Mouse (Mus musculus) heart, adult 8-10 months (tissue): ENCODE measurements at regions not wholly inside any gene's neighbourhood (a gene's known extent, or its start where the extent isn't known, plus 50 kb on each side); places are given as distances from the start of the nearest gene placed in this dataset.
A peak's percentile ranks its signal among the peaks of the same experiment; 100 is the strongest.

ENCODE experiments used
- DNase-seq: peaks from one replicate; pipeline ENCODE4 v3.0.0; 2022; ENCODE audit warnings: low spot score

DNA sequence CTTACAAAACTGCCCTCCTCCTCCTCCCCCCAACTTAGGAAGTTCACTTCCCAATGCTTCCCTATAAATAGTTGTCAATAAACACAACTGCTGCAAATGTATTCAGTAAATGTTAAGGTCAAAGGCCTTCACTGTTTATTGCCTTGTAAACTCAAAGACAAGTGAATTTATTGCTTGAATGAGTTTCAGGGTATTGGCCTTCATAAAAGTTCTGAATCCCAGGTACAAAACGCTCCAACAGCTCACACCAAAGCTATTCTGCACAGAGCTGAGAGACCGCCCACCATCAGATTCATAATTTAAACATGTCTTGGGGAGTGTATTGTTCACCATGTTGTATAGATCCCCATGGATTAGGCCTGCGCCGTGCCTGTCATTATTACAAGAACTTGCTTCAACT lies 53.9 kb upstream of the Cdkn3 start:
- DNase-seq = no peak

DNA sequence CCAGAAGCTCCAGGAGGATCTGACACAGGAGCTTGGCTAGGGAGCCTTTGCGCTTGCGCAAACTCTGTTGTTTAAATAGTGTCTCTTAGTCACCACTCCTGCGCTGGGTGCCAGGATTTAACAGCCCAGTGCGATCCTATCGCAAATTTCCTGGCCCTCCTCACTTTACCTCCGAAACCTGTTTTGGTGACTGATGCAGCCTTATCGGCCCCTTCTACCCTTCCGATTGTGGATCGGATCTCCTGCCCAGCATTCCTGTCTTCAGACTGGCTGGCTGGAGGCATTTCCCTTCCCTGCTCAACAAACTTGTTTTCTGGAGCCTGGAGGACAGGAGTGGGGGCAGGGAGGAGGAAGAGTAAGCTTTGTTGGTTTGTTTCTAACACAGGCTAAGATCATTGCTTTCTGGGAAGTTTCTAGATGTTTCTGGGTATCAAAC lies 56.0 kb upstream of the Cdkn3 start:
- peak; percentile 44 for DNase-seq

DNA sequence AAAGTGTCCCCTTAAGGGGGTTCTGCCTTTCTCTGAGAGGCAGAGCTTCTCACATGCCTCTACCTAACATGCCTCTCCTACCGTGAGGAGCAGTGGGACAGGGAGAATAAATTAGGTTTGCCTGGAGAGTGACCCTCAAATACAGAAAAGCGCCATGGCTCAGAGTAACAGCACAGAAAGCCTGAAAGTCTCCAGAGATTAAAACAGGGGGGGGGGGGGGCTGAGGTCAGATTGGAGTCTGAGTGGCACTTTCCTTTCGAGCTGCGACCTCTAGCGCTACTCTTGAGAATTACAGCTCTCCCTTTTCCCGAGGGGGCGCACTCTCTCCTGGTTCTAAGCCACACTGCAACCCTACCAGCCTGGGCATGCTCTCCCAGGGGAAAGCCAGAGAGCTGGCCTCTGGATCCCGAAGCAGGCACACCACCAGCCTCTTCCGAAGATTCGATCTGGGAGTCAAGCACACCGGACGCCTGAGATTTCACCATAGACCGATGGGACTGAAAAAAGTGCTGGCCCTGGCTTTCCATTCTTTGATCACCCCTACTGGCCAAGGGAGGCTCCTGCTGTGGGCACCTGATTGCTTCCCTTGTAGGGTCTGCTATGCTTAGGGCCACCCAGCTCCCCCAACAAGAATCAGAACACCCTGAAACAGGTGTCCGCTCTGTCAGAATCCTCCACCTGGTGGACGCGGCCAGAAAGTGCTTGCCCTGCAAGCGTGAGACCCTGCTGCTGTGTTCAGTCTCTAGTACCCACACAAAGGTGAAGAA lies 57.5 kb upstream of the Cdkn3 start:
- DNase-seq = peak; percentile 51

DNA sequence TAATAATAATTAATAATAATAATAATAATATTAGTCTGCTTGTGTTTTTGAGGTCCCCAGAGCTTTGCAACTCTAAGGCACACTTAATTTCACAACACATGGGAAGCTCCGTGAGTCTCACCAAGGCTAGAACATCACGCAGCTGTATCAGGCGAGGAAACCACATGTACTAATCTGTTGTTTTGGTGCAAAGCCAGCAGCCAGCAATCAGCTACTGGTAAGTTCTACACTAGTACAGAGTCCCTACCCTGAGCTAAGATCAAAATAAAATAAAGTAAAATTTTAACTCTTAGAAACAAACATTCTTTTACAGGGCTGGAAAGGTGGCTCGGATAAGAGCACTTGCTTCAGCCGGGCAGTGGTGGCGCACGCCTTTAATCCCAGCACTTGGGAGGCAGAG lies 67.8 kb upstream of the Cdkn3 start:
- no peak for DNase-seq

DNA sequence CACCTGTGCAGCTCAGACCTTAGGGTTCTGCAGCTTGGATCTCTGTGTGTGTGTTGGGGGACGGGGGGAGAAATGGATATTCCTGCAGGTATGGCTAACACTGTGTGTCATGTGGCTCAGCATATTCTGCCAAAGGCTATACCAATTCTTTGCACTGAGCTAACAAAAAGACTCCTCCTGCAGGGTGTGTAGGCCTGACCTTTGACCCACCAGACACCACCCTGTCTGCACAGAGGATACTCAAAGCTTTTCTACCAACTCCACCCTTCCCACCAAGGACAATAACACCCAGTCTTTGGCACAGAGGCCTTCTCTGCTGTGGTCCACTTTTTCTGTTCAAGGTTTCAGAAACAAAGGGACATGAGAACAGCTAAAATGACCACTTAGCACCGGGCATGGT lies 68.3 kb upstream of the Cdkn3 start:
- DNase-seq = no peak

DNA sequence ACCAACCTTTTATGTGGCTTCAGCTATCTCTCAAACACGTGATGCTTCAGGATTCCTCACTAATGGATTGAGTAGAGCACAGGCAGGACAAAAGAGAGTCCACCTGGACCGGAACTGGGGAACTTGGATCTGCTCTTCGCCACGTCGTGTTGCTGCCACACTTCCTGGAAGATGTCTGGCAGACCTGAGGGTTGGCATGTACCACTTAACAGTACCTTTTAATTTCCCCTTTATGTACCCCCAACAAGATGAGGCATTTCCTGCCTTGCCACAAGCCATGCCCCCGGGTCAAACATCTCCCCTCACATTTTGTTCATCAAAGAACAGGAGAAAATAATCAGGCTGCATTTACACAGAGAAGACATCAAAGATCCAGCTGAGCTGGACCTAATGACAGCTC lies 77.6 kb upstream of the Cdkn3 start:
- no peak for DNase-seq

DNA sequence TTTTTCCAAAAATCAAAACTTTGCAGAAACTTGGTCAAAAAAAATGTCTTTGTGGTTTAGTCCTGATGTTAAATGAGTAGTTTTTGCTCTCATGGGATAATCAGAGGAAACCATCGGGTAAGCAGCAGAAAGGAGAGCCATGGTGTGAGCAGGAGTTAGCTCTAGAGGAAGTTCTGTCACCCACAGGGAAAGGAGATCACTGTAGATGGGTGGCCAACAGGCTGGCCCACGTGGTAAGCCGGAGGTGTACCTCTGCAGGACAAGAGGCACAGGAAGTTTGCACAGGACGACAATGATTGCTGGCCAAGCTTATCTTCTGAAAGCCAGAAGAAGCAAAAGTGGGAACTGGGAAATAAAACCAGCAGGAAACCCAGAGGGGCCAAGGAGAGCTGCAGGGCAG lies 81.4 kb upstream of the Cdkn3 start:
- no peak for DNase-seq

DNA sequence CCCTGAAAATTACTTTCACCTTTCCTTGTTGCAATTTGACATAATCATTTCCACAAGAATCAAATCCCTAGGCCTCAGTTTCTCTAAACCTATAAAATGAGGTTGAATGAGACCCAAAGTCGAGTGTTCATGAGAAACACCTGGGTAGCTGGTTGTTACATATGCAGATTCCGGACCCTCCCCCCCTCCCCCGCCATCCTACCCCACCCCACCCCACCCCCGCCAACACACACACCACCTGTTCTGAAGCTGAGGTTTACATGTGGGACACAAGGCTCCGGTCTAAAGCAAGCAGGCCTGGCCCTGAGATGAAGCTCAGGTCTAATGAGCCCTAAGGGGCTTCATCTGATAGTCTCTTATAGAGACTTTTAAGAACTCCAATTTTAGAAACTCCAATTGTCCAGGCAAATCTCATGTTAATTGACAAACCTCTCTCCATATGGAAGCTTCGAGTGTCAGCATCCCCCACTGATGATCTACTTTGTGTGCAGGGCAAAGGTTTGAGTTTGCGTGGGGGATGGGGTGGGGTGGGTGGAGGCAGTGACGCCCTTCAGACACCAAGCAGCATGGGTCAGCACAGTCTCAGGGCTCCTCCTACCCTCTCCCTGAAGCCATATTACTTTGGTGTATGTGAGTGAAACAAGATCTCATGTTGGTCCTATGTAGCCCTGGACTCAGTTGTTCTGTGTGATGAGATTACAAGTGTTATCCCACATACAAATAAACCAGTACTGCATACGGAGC lies 88.7 kb upstream of the Cdkn3 start:
- DNase-seq = no peak

DNA sequence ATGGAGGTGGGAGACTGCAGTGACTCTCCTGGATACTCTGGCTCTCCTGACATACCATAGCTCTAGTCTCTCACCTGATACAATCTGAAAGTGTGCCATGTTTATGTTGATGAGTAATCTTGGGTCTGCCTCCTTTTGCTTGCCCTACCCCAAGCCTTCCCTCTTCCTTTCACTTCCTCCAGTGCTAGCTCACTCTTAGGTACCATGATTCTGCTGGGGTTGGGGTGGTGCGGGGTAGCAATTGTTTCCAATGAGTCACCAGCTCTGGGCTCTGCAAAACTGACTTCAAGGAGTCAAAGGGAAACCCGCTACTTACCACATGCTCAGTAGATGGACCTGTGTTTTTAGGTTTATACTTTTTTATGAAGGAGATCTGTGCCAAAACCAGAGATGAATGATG lies 89.3 kb upstream of the Cdkn3 start:
- DNase-seq = no peak

DNA sequence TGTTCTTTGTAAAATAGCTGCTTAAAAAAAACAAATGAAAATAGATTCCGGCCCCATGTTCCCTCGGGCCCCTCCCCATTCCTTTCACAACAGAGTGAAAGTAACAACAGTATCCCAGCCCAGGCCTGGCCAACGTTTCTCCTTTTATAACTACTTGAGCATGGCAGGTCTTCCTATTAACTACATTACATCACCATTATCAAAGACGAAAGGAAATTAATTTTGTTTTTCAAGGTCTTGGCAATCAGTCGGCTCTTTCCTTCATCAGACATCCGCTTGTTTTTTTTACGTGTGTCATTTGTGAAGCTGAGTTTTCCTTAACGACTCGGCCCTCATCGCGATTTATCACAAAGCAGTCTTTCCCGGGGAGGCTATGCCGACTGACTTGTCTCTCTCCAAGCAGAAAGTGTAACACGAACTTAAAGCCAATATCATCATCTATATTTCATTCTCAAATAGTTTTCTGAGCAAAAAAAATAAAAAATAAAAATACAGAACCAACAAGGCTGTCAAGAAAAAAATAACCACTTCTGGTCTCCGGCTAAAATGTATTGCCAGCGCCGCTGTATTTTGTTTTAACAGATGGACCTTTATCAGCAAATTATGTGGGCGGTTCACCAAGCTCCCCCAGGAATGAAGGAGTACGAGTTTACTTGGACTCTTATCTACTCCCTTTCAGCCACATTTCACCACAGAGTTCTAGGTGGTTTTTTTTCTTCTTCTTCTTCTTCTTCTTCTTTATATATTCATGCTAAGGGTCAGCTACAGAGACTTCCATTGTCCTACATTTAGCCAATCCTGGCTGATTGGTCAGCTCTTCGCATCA lies 89.9 kb upstream of the Cdkn3 start:
- DNase-seq = peak; percentile 33

DNA sequence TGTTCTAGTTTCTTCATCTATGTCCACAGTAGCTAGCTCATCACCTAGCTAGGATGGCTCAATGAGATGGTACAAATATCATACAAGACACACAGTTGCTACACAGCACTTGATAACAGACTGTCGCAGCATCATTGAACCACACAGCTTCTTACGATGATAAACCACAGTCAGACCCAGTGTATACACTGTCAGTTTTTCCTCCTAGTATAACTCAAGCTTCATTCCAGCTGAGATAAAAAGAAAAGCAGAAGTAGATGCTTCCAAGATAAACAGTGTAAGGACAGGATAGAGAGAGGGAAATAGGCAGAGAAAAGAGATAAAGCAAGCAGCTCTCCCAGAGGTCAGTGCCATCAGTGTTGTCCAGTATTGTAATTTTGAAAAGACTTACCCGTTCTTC lies 92.1 kb upstream of the Cdkn3 start:
- no peak for DNase-seq

DNA sequence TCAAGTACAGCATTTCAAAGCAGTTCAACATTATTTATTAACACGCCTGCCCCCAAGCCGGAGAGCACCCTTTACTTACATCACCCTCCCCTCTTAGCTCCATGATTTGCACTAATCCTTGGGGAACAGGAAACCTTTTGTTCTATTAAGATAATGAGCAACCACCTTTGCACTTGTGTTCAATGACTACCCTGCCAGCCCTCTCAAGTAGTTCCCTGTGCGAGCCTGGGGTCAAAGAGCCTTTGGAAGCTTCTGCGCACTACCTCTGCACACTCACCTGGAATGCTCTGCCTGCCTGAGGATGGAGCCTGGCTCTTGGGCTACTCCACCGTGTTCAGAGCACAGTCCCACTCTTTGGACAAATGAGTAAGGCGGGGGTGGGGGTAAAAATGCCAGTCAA lies 96.0 kb upstream of the Cdkn3 start:
- no peak for DNase-seq

DNA sequence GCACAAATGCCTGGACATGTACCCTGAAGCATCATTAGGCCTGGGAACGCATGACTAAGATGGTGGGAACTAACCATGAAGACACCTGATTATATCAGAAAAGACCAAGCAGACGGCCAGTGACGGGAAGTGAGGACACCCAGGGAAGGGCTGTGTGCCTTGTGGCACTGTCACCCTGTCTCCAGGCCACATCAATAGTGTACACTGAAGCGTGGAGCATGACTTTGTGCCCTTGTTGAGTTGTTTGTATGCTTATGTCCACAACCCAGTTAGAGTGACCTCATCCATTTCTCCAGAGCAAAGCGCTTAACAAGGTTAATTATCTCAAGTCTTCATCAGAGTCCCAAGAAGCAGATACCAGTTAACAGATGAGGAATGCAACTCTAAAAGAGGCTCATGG lies 96.8 kb upstream of the Cdkn3 start:
- DNase-seq = no peak

DNA sequence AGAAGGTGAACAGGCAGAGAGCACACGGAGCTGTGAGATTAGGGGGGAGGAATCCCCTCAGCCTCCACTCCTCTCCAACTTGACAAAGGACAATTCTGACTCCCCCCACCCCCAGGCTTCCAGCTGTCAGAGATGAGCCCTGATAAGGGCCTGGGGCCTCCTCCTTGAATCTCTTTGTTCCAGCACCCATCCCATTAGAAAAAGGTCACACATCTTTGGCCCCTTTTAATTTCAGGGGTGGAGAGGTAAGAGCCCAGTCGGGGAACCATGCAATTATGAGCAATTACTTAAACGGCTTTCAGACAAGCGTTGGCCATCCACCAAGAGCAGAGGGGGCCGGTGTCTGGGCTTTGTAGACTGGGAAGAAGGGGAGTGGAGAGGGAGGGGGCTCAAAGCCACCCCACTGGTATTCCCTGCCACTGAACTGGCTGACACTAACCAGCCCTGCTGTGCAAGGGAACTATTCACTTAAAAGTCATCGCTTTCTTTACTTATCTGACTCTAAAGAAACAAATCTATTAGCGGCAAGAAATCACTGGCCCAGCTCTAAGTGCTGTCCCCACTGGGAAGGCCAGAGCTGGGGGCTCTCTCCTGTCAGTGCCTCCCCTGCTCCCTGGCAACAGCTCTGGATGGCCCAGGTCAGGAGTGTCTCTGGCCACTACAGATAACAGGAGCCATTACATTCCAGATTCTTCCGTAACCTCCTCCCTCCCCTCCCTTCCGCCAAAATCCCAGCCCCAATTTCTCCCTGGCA lies 98.4 kb upstream of the Cdkn3 start:
- DNase-seq = no peak

DNA sequence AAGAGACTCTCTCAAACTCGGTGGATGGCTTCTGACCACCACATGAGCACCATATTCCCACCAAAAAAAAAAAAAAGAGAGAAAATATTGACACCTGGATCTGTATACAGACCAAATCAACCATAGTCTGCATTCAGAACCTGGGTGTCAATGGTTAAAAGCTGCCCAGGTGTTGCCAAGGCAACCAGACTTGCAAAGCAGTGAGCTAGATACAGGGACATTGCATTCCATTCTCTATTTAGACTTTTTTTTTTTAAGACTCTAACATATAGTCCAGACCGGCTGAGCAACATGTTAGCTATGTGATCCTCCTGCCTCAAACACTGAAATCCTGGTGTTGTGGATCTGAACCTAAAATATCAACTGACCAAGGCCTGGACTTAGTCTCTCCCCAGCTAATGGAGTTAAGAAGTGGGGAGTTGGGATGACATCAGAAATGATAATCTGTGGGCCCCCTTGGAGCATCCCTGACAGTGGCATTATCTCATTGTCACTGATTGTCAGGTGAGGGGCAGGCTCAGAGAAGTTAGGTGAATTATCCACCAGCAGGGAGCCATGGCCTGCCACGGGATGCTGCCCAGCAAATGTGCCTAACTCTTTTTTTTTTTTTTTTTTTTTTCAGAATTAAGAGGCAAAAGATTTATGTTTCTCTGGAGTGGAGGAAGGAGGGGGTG lies 99.1 kb upstream of the Cdkn3 start:
- no peak for DNase-seq

DNA sequence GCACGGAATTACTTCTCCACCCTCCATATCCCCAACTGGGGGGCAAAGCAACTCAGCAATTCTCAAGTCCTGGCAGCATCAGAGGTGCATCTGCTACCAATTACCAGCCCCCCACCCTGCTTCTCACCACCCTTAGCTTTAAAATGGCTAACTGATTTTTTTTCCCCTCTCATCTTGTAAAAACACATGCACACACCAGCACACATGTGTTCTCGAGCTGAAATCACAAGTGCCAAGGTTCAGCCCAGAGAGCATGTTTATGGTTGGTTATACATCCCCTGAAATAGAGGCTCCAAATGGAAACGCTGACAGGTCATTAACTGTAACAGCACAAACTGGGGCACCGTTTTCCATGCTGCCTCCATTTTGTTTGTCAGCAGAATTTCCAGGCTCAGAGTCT lies 101.0 kb upstream of the Cdkn3 start:
- no peak for DNase-seq

DNA sequence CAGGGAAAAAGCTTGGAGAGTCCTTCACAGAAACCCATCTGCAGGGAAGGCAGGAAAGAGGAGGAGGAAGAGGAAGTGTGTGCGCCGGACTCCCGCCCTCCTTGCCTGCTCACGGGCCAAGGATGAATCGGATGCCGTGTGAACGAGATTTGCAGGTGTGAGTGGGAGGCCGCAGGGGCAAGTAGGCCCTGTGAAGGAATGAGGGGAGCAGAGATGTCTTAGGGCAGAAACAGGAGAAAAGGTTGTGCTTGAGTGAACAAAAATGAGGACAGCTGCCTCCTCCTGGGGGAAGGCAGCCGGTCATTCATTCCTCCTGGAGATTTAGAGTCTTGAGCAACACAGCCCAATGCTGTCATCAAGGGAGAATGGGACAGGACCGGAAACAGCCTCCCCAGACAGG lies 104.1 kb upstream of the Cdkn3 start:
- DNase-seq = peak; percentile 44

DNA sequence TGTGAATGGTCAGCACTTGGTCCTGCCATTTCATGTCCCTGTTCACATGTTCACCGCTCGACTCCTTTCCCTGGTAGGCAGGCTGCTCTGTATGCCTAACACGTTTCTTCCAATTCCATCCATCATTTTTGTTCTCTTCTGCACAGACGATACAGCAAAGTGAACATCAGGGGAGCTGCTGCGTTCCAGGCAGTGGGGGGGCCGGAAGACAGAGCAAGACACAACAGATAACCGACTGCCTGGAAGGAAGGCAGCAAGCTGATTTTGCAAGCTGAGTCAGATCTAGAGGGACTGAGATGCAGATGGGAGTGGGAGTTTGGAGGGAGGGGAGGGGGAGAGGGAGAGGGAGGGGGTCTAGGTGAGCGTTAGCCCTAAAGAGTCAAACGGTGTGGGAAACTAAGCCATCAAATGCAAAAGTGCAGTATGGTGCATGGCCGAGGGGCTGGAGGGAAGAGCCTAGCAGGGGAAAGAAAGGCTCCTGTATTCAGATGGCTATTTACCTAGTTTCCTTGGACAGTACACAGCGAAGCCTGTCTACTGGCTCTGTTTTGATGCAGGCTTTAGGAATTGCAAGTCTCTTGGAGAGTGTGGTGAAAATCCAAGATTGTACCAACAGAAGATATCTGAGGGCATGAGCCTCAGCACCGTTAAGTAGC lies 112.9 kb upstream of the Cdkn3 start:
- no peak for DNase-seq

DNA sequence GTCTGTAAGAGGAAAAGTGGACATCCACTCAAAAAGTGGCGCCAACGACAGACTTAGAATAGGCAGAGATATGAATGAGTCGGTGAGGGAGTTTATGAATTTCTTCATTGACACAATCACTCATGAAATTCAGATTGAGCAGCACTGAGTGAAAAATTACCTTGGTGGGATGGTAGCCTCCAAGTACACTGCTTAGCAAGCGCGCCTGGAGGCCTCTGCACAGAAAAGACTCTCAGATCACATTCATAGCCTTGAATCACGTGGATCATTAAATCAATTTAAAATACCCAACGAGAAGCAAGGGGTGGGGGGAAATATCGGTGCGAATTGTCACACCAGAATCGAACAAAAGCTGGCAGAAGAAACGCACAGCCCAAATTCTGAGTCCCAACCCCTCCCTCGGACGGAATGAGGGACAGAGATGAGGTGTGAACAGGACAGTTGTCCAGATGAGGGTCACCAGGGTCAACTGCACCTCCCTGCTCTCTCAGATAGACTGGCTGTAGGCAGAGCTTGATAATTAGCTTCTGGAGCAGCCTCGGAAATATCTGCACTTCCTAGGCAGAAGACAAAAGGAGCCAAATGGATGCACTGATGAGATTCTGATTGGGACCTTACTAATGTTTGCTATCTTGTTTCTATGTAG lies 113.5 kb upstream of the Cdkn3 start:
- DNase-seq = no peak

DNA sequence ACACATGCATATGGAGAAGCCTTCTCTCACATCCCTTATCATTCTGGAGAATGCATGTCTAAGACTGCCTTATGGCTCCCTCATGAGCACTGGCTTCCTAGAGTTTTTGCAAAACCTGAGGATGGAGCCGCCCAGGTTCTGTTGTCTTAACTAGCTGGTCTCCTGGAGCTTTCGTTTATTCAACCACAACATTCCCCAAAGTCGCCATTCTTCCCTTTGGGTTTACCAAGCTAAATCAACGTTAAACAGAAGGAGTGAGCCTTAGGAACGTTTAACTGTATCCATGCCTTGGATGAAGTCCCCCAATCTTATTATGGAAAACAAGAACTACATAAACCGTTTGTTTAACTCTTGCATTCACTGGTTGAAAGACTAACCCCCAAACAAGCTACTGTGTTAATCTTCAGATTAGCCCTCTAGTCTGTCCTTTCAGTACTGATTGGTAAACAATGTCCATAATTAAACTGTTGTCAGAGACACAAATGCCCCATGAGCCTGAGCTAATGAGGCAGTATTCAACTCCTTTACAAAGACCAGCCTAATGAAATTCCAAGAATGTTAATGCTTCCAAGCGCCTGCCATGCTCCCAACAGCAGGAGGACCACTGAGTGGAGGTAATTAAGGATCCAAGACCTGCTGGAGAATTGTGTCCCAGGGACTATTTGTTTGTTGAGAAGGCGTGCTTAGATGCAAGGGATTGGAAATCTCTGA lies 121.1 kb upstream of the Cdkn3 start:
- no peak for DNase-seq
